Mouse (Mus musculus): Measurements from ENCODE around the gene Gm14440.
"Not testable (repeated sequence)": the region's sequence is repeated elsewhere in the genome, so short reads cannot be mapped to it uniquely, and the experiment has no call there.

Gene Gm14440

DNA sequence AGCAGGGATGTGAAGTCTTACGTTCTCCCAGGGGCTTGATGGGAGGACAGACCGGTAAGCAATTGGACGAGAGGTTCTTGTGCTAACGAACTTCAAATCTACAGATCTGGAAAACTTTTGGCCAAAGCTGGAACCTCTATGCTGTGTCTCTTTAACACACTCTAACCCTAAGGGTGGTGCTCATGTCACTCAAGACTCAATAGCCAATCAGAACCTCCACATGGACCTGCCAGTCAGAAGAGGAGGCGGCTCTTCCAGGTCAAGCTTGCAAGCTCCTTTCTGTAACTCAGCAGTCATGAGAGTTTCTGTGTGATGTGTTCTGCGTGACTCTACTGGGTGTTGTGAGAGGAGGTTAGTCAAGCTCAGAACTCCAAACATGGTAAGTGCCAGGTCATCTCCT is at the start of gene Gm14440:
Gm14440 (plus strand) TSS at position 301 of the 400 bp plus-strand sequence.
- not testable (repeated sequence) for DNase-seq (ENCODE audit: extremely low spot score, low spot score)

All from neural tube, embryonic 10.5 days (tissue).